Mouse (Mus musculus) bone marrow macrophage, adult 2 months (primary cell): ENCODE measurements around the gene Efcab11.

Source experiments
- CTCF ChIP-seq: IDR thresholded peaks from 2 replicates; pipeline ENCODE4 v1.5.1; 2012; ENCODE audit warnings: low read depth, mild to moderate bottlenecking, low read length, moderate library complexity
- POLR2A ChIP-seq: IDR thresholded peaks from 2 replicates; pipeline ENCODE4 v1.6.1; 2012; ENCODE audit warnings: mild to moderate bottlenecking, low read depth, low read length, borderline replicate concordance

DNA sequence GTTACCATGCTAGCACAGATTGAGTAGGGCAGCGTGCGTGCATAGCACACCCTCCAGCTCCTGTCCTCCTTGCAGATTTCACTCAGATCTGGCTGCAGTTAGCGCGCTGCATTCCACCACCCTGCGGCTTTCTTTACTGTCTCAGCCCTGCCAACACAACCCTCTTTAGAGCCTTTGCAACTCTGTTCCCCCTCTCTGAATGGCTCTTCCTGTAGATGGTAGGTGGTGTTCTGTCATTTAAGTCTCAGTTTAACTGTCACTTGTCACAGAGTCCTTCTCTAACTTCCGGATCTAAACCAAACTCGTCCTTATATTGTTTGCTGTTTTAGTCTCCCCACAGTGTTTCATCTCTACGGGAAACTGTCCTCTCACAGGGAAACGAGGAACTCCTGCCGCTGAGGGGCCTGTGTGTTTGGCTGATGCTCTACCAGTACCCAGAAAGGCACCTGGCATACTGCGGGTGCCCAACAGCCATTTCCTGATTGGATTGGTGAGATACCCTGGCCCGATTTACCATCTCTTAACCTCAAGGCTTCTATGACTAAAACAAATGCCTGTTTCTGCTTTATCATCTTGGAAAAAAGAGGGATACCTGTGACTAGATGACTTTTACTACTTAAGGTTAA lies 62.8 kb downstream of the Efcab11 start:
- TF ChIP-seq CTCF (no peak), POLR2A (no peak)
